Mouse (Mus musculus): ENCODE results near the gene Mcfd2. TPM values are rescaled to one million over a fixed set of nuclear protein-coding genes. Genes with fewer than 3 reads are reported as not detected.

Mcfd2 gene
- total and polyA plus RNA-seq, 2 experiments from 2014 or later = 35.0 to 40.7 TPM

DNA sequence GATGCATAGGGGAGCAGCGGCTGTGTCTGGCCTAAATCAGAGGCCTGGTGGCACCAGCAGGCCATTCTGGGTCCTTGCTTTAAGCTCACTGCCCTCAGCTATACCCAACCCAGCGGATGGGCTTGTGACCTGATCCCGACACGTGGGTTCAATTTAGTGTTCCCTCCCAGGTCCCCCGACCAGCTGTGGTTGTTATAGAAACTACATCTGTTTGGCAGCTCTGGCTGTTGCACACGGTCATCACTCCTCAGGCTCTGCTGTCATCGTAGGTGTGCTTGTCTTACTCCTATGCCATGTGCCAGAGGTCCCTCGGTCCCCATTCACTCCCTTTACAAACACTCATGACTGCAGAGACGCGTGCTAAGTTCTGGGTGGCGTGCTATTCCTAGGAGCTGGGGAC, 27.9 kb downstream of the Mcfd2 start:
- Histone ChIP-seq H3K4me3 (ENCODE audit: low read depth, low read length) (no peak overlapping the region), H3K27me3 (ENCODE audit: insufficient read depth, low read length) (no peaks in the 10 kb centered on the region), H3K9me3 (ENCODE audit: low read length) (0 out of 2 replicates have a peak, but pooled peaks cover 3% of the 10 kb centered on the region), H3K27ac (ENCODE audit: low read depth, low read length) (no peak overlapping the region), H3K36me3 (ENCODE audit: insufficient read depth) (no peaks in the 10 kb centered on the region), H3K4me2 (ENCODE audit: low read depth) (no peak overlapping the region), H3K9ac (no peak overlapping the region), H3K4me1 (ENCODE audit: insufficient read depth) (no peaks in the 10 kb centered on the region)
- DNase-seq = no peak
- ATAC-seq = no peak
- TF ChIP-seq CTCF (IDR thresholded peaks at IDR 0.05; ENCODE audit: low read depth) = no peak
- 80% methylated on average over 11 of the region's 11 CpGs for WGBS

DNA sequence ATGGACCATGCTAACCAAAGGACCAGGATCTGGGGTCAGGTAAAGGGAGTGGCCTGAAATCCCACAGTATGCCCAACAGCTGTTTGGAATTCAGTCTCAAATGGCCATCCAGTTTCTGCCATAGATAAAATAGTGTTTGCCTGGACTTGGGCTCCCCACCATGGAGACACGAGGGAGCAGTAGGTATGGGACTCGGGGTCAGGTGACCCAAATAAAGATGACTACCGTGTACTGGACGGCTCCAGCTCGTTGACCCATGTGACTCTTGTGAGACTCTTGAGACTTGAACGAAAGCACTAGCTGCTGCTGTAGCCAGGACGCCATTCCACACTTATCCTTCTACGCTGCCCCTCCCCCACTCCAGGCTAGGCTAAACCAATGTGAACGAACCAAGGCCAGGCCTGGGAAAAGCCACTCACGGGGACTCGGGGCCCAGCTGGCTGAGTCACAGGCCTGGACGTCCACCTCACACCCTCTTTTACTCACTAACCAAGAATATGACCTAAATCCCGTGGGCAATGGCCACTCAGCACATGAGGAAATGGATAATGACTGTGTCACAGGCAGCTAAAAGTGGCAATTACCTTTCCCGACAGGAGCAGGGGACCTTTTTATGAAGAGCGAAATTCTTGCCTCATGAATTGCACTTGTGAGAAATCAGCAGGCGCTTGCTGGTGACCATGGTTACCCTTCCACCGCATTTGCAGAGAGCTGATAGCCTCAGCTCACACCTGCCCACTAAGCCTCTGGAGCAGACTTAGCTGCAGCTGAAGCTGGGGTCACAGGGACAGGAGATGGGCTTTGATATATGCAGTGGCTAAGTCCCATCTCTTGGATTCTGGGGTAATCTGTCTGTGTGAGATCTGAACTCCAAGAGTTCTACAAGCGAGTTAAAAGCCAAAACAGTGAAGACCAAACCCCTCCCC, 28.7 kb downstream of the Mcfd2 start:
- Histone ChIP-seq H3K4me3 (ENCODE audit: low read depth, low read length) (no peak overlapping the region), H3K4me1 (ENCODE audit: insufficient read depth) (no peaks in the 10 kb centered on the region), H3K36me3 (ENCODE audit: insufficient read depth) (no peaks in the 10 kb centered on the region), H3K9me3 (ENCODE audit: low read length) (0 out of 2 replicates have a peak, but pooled peaks cover 3% of the 10 kb centered on the region), H3K4me2 (ENCODE audit: low read depth) (no peak overlapping the region), H3K27me3 (ENCODE audit: insufficient read depth, low read length) (no peaks in the 10 kb centered on the region), H3K9ac (no peak overlapping the region), H3K27ac (ENCODE audit: low read depth, low read length) (no peak overlapping the region)
- DNase-seq = peak; percentile 23
- WGBS = 55% methylated on average over 18 of the region's 18 CpGs
- no peak for TF ChIP-seq CTCF (IDR thresholded peaks at IDR 0.05; ENCODE audit: low read depth)
- ATAC-seq = peak; percentile 68

GRCm38 (mm10) chr17:87235019-87235418, 30.7 kb downstream of the Mcfd2 start:
- no peak for ATAC-seq

GRCm38 (mm10) chr17:87227878-87228277, 37.9 kb downstream of the Mcfd2 start:
- no peaks in the 10 kb centered on the region for H3K36me3 ChIP-seq (ENCODE audit: insufficient read depth)
- DNase-seq (no peak), ATAC-seq (no peak)
- no peak overlapping the region for H3K4me3 ChIP-seq (ENCODE audit: low read depth, low read length)
- H3K27ac ChIP-seq (ENCODE audit: low read depth, low read length) = no peak overlapping the region
- no peaks in the 10 kb centered on the region for H3K4me1 ChIP-seq (ENCODE audit: insufficient read depth)
- TF ChIP-seq CTCF (IDR thresholded peaks at IDR 0.05; ENCODE audit: low read depth) = no peak
- no peaks in the 10 kb centered on the region for H3K27me3 ChIP-seq (ENCODE audit: insufficient read depth, low read length)
- 74% methylated on average over 4 of the region's 4 CpGs for WGBS
- H3K9ac ChIP-seq = no peak overlapping the region
- H3K4me2 ChIP-seq (ENCODE audit: low read depth) = no peak overlapping the region
- H3K9me3 ChIP-seq (ENCODE audit: low read length) = no peaks in the 10 kb centered on the region

More at GRCm38 (mm10) chr17:87235019-87235418, 30.7 kb downstream of the Mcfd2 start:
- Histone ChIP-seq H3K4me1 (ENCODE audit: insufficient read depth) (no peaks in the 10 kb centered on the region), H3K9me3 (ENCODE audit: low read length) (no peaks in the 10 kb centered on the region), H3K36me3 (ENCODE audit: insufficient read depth) (no peaks in the 10 kb centered on the region), H3K4me3 (ENCODE audit: low read depth, low read length) (no peak overlapping the region), H3K27ac (ENCODE audit: low read depth, low read length) (no peak overlapping the region), H3K9ac (no peak overlapping the region), H3K27me3 (ENCODE audit: insufficient read depth, low read length) (no peaks in the 10 kb centered on the region), H3K4me2 (ENCODE audit: low read depth) (no peak overlapping the region)
- WGBS = 91% methylated on average over 6 of the region's 6 CpGs
- no peak for DNase-seq
- no peak for TF ChIP-seq CTCF (IDR thresholded peaks at IDR 0.05; ENCODE audit: low read depth)

- no peak overlapping the region for H3K4me2 ChIP-seq (ENCODE audit: low read depth)
- ATAC-seq (no peak), DNase-seq (no peak)
- no peaks in the 10 kb centered on the region for H3K9me3 ChIP-seq (ENCODE audit: low read length)
- H3K27ac ChIP-seq (ENCODE audit: low read depth, low read length) = no peak overlapping the region
- peak; percentile 21; the same call in 1 of the 2 replicates for TF ChIP-seq CTCF (IDR thresholded peaks at IDR 0.05; ENCODE audit: low read depth)
- 77% methylated on average over 10 of the region's 10 CpGs for WGBS
- no peaks in the 10 kb centered on the region for H3K36me3 ChIP-seq (ENCODE audit: insufficient read depth)
- H3K4me1 ChIP-seq (ENCODE audit: insufficient read depth) = no peaks in the 10 kb centered on the region
- no peaks in the 10 kb centered on the region for H3K27me3 ChIP-seq (ENCODE audit: insufficient read depth, low read length)
- no peak overlapping the region for H3K4me3 ChIP-seq (ENCODE audit: low read depth, low read length)
- no peak overlapping the region for H3K9ac ChIP-seq
Observed at GRCm38 (mm10) chr17:87226079-87226640, 39.6 kb downstream of the Mcfd2 start.

DNA sequence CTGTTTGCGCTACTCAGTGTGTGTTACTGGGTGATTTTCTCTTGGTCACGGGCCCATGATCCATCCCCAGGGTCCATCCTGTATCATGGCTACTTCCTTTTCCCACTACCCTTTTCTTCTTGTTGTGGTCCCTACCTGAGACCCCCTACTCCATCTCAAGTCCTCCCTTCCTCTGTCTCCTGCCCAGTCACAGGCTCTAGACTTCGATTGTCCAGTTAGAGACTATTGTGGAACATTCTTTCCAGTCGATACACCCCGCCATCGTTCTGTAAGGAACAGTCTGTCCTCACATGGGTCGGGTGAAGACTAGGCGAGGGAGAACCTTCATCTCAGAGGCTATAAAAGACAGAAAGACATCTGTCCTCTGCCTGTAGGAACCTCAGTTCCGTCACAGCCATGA, 40.4 kb downstream of the Mcfd2 start:
- Histone ChIP-seq H3K9ac (no peak overlapping the region), H3K9me3 (ENCODE audit: low read length) (no peaks in the 10 kb centered on the region), H3K27me3 (ENCODE audit: insufficient read depth, low read length) (no peaks in the 10 kb centered on the region), H3K4me2 (ENCODE audit: low read depth) (no peak overlapping the region), H3K27ac (ENCODE audit: low read depth, low read length) (no peak overlapping the region), H3K4me3 (ENCODE audit: low read depth, low read length) (no peak overlapping the region), H3K36me3 (ENCODE audit: insufficient read depth) (no peaks in the 10 kb centered on the region), H3K4me1 (ENCODE audit: insufficient read depth) (no peaks in the 10 kb centered on the region)
- no peak for TF ChIP-seq CTCF (IDR thresholded peaks at IDR 0.05; ENCODE audit: low read depth)
- DNase-seq (no peak), ATAC-seq (no peak)
- 94% methylated on average over 9 of the region's 9 CpGs for WGBS

- Histone ChIP-seq H3K27me3 (ENCODE audit: insufficient read depth, low read length) (no peaks in the 10 kb centered on the region), H3K9ac (no peak overlapping the region), H3K27ac (ENCODE audit: low read depth, low read length) (no peak overlapping the region), H3K9me3 (ENCODE audit: low read length) (no peaks in the 10 kb centered on the region), H3K4me1 (ENCODE audit: insufficient read depth) (no peaks in the 10 kb centered on the region), H3K36me3 (ENCODE audit: insufficient read depth) (no peaks in the 10 kb centered on the region), H3K4me2 (ENCODE audit: low read depth) (no peak overlapping the region), H3K4me3 (ENCODE audit: low read depth, low read length) (no peak overlapping the region)
- ATAC-seq (no peak), DNase-seq (no peak)
- WGBS = 48% methylated on average over 2 of the region's 2 CpGs
- TF ChIP-seq CTCF (IDR thresholded peaks at IDR 0.05; ENCODE audit: low read depth) = no peak
Observed at GRCm38 (mm10) chr17:87224461-87224860, 41.3 kb downstream of the Mcfd2 start.

Measured in forebrain, postnatal 0 days (tissue).